Mouse (Mus musculus): Measurements from ENCODE around the gene Naa15. TPM values are rescaled to one million over a fixed set of nuclear protein-coding genes. Genes with fewer than 3 reads are reported as not detected.
A peak's percentile ranks its signal among the peaks of the same experiment; 100 is the strongest.

Naa15 gene
- polyA plus RNA-seq, 1 experiment from 2014 or later, result 48.5 TPM

GRCm38 (mm10) chr3:51510903-51511302 is 96.0 kb downstream of the Naa15 start:
- peak; percentile 84 for DNase-seq (ENCODE audit: low spot score)

GRCm38 (mm10) chr3:51511983-51512382 is 97.0 kb downstream of the Naa15 start:
- no peak for DNase-seq (ENCODE audit: low spot score)

GRCm38 (mm10) chr3:51517467-51517866 is 102.5 kb downstream of the Naa15 start:
- DNase-seq (ENCODE audit: low spot score), result no peak

GRCm38 (mm10) chr3:51517878-51518762 is 103.2 kb downstream of the Naa15 start:
- no peak for DNase-seq (ENCODE audit: low spot score)

- DNase-seq (ENCODE audit: low spot score), result no peak
These were observed 103.8 kb downstream of the Naa15 start for GRCm38 (mm10) chr3:51518763-51519121.

- DNase-seq (ENCODE audit: low spot score), result no peak
These were observed 106.3 kb downstream of the Naa15 start for GRCm38 (mm10) chr3:51521262-51521661.

GRCm38 (mm10) chr3:51525186-51525785 is 110.3 kb downstream of the Naa15 start:
- no peak for DNase-seq (ENCODE audit: low spot score)

Other genes with a start within 250 kb of the Naa15 start
- 10.2 and 11.3 TPM in 2 replicates for gene Noct, start 190.7 kb upstream of the Naa15 start, polyA plus RNA-seq (2015; fragmentation: Nextera tagmentation; extraction: Ambion mirVana)
- 80.8 and 86.1 TPM in 2 replicates for gene Elf2, start 74.5 kb upstream of the Naa15 start, polyA plus RNA-seq (2015; fragmentation: Nextera tagmentation; extraction: Ambion mirVana)
- gene Mgarp, start 18.4 kb upstream of the Naa15 start, polyA plus RNA-seq (2015; fragmentation: Nextera tagmentation; extraction: Ambion mirVana), result 0.72 and 1.0 TPM in 2 replicates
- 835 and 844 TPM in 2 replicates for gene Ndufc1, start 6.2 kb upstream of the Naa15 start, polyA plus RNA-seq (2015; fragmentation: Nextera tagmentation; extraction: Ambion mirVana)
- 21.5 and 21.7 TPM in 2 replicates for gene Rab33b, start 68.8 kb downstream of the Naa15 start, polyA plus RNA-seq (2015; fragmentation: Nextera tagmentation; extraction: Ambion mirVana)
- 4.7 and 8.0 TPM in 2 replicates for gene Setd7, start 145.7 kb downstream of the Naa15 start, polyA plus RNA-seq (2015; fragmentation: Nextera tagmentation; extraction: Ambion mirVana)
- 153 and 179 TPM in 2 replicates for gene Mgst2, start 245.2 kb downstream of the Naa15 start, polyA plus RNA-seq (2015; fragmentation: Nextera tagmentation; extraction: Ambion mirVana)

Data from thymus, postnatal 0 days (tissue).